Mouse (Mus musculus) erythroblast, embryonic 14.5 days (primary cell): ENCODE data around the gene Cryaa. TPM values are rescaled to one million over a fixed set of nuclear protein-coding genes. Genes with fewer than 3 reads are reported as not detected.
A peak's percentile ranks its signal among the peaks of the same experiment; 100 is the strongest.

Source experiments
- H3K27me3 ChIP-seq: 2 replicates; pipeline ENCODE4 v1.6.1; 2012; ENCODE audit warnings: inconsistent platforms; ENCODE audit not compliant: control insufficient read depth
- H3K36me3 ChIP-seq: 2 replicates; pipeline ENCODE4 v1.6.1; 2012; ENCODE audit warnings: mild to moderate bottlenecking, inconsistent platforms; ENCODE audit not compliant: control insufficient read depth
- H3K4me1 ChIP-seq: 2 replicates; pipeline ENCODE4 v1.6.1; 2012; ENCODE audit warnings: inconsistent platforms; ENCODE audit not compliant: control insufficient read depth
- H3K4me3 ChIP-seq: replicated peaks from 2 replicates; pipeline ENCODE3; 2012; ENCODE audit warnings: moderate library complexity, mild to moderate bottlenecking, inconsistent platforms
- H3K9me3 ChIP-seq: 2 replicates; pipeline ENCODE4 v1.6.1; 2012; ENCODE audit warnings: low read length, inconsistent platforms, mixed read lengths; ENCODE audit not compliant: control insufficient read depth
- GATA1 ChIP-seq: IDR thresholded peaks from 2 replicates; pipeline ENCODE4 v1.6.1; 2012; ENCODE audit warnings: low read length, inconsistent platforms, mixed read lengths
- TAL1 ChIP-seq: IDR thresholded peaks from 3 replicates; pipeline ENCODE4 v1.6.1; 2012; ENCODE audit warnings: low read length, inconsistent platforms, mixed read lengths
- polyA plus RNA-seq: library from polyadenylated mRNA; stranded (reverse); fragments of >175 nt; gene quantifications from 2 replicates; pipeline ENCODE4 v1.2.3, GENCODE M21; 2012

Gene Cryaa
- polyA plus RNA-seq, 1 experiment = not detected

DNA sequence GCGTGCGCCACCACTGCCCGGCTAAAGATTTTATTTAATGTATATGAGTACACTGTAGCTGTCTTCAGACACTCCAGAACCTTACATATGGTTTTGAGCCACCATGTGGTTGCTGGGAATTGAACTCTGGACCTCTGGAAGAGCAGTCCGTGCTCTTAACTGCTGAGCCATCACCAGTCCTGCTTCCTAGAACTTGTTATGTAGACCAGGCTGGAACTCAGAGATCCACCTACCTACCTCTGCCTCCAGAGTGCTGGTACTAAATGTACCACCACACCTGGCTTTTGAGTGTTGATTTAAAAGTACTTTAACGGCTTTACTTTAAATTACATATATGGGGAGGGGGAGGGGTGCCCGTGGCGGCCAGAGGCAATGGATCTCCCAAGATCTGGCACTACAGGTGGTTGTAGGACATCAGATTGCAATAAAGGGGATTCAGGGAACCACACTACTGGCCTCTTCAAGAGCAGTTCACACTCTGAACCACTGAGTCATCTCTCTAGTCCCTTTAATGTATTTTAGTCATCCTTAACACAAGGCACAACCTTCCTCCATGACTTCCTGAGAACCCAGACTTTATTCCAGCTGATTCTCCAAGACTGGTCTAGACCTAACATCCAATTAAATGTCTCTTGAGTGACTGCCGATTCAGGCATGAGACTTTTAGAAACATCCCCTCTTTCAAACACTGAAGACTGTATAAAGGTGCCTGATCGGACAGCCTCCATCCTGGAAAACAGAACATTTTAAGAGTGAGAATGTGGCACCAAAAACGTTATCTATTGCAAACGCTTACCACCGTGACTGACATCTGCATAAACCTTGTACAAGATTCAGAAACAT lies 20.2 kb upstream of the Cryaa start:
- Histone ChIP-seq H3K4me1 (peaks cover 51% of the 10 kb centered on the region), H3K36me3 (peaks cover 51% of the 10 kb centered on the region), H3K4me3 (peak overlapping the region; percentile 88), H3K9me3 (no peaks in the 10 kb centered on the region), H3K27me3 (peaks cover 4% of the 10 kb centered on the region; the same call in 1 of the 2 replicates)
- TF ChIP-seq TAL1 (no peak), GATA1 (no peak)

DNA sequence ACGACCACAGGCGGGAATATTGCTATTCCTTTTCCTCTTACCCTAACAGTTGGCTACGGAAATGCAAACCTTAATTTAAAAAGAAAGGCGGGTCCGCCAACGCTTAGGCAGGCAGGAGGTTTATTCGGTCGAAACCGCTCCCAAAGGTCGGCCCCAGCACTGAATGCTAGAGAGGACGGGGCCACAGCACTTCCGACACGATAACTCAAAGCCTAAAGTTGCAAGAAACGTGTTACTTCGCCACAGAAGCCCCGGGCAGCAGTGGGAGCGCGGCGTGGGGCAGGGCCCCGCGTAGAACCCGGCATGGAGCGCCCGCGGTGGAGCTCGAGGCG lies 19.5 kb upstream of the Cryaa start:
- Histone ChIP-seq H3K9me3 (peaks cover 2% of the 10 kb centered on the region; the same call in 1 of the 2 replicates), H3K4me1 (peaks cover 51% of the 10 kb centered on the region)
- TF ChIP-seq TAL1 (no peak), GATA1 (no peak)

DNA sequence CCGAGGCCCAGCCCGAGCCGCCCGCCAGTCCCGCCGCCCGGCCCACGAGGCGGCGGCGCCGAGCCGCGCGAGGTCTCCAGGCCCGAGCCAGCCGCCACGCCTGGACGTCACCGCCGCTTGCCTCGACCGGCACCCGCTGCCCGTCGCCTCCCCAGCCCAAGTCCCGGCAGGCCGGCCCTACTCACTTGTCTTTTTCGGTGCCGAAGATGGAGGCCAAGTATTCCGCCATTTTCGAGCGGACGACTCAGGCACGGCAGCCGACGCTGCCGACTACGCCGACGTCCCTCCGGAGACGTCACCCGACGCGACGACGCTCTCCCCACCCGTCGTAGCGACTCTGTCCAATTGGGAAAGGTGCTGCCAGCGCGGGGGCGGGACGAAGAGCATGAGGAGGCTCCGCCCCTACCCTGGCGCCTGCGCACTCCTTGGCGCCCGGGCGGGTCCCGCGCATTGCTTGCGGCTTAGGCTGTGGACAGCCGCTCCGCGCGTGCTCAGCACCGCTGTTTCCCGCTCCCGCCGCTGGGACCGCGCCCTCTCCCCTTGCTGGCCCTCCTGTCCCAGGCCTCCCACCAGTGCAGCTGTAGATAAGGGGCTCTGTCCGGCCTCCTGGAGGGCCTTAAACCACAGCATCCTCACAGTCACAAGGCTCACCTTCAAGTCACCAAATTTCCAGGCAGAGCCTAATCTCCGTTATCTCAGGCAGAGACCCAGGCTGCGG lies 19.0 kb upstream of the Cryaa start, which contains the start of gene U2af1:
Gene U2af1, minus strand, starts transcription at position 425 of the 718 bp plus-strand sequence.
- Histone ChIP-seq H3K4me3 (peak within 1 kb of the TSS; percentile 88), H3K9me3 (peaks cover 2% of the 10 kb centered on the region; the same call in 1 of the 2 replicates), H3K36me3 (peaks cover 38% of the 10 kb centered on the region), H3K27me3 (peaks cover 4% of the 10 kb centered on the region; the same call in 1 of the 2 replicates), H3K4me1 (peaks cover 46% of the 10 kb centered on the region)
- TF ChIP-seq GATA1 (peak; percentile 62), TAL1 (no peak)

More for the DNA sequence above, 19.5 kb upstream of the Cryaa start:
- Histone ChIP-seq H3K4me3 (peak overlapping the region; percentile 88), H3K36me3 (peaks cover 43% of the 10 kb centered on the region), H3K27me3 (peaks cover 4% of the 10 kb centered on the region; the same call in 1 of the 2 replicates)

DNA sequence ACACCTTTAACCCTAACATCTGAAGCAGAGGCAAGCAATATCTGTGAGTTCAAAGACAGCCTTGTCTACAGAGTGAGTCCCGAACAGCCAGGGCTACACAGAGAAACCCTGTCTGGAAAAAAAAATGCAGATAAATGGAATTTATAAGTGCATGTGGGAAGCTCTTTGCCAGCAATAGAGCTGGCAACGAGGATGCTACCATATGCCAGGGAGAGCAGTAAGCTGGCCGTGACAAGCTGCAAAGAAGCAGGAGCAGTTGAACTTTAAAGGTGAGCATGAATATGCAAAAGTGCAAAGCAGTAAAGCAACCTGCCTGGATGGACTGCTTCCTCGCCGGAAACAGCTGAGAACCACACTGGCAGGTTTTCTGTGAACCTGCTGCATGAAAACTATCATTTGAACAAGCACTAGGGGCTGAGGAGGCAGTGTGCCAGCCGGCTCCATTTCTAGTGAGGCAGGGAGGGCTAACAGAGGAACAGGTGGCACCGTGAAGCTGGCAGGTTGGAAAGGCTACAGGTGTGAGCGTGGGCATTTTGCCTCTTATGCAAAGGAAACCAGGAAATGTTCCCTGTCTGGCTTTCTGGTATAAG lies 16.9 kb upstream of the Cryaa start:
- peaks cover 4% of the 10 kb centered on the region; the same call in 1 of the 2 replicates for H3K27me3 ChIP-seq
- H3K4me3 ChIP-seq = no peak overlapping the region
- H3K9me3 ChIP-seq = peaks cover 2% of the 10 kb centered on the region; the same call in 1 of the 2 replicates
- TF ChIP-seq TAL1 = no peak
- TF ChIP-seq GATA1 = no peak
- peaks cover 17% of the 10 kb centered on the region for H3K36me3 ChIP-seq
- H3K4me1 ChIP-seq = peaks cover 40% of the 10 kb centered on the region

DNA sequence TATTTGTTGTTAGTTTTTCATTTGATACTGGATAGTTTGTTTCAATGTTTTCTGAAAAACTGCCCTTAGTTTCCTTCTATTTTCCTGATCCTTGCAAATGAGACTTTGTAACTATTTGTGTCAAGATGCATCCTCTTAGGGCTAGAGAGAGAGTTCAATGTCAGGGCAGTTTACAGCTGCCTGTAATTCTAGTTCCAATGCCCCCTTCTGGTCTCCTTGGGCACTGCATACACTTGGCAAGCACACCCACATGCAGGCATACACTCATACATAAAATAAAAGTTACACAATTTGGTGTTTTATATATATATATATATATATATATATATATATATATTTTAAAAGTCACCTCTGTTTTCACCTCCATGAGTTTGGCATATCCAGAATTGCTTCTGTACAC lies 14.8 kb upstream of the Cryaa start:
- Histone ChIP-seq H3K4me1 (peaks cover 22% of the 10 kb centered on the region), H3K4me3 (no peak overlapping the region), H3K27me3 (peaks cover 9% of the 10 kb centered on the region), H3K36me3 (no peaks in the 10 kb centered on the region), H3K9me3 (peaks cover 2% of the 10 kb centered on the region; the same call in 1 of the 2 replicates)
- TF ChIP-seq TAL1 = no peak
- TF ChIP-seq GATA1 = no peak

DNA sequence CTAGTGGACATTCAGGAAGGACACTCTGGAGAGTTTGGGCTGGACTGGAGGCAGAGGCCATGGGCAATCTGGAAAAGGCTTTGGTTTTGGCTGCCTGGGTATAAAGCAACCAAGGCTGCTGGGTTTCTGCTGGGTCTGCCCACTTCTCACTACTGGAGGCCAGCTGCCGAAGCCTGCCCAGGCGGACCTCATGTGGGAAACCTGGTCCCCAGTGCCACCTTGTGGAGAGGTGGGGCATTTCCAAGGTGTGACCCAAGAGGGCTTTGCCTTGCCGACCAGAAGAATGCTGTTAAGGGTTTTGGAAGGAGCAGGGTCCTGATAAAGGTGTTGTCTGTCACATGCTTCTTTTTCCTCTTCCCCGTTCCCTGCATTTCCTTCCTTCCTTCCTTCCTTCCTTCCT lies 12.8 kb upstream of the Cryaa start:
- H3K4me3 ChIP-seq = no peak overlapping the region
- peaks cover 2% of the 10 kb centered on the region; the same call in 1 of the 2 replicates for H3K9me3 ChIP-seq
- no peak for TF ChIP-seq TAL1
- TF ChIP-seq GATA1 = no peak
- H3K36me3 ChIP-seq = no peaks in the 10 kb centered on the region
- peaks cover 11% of the 10 kb centered on the region for H3K4me1 ChIP-seq
- H3K27me3 ChIP-seq = peaks cover 9% of the 10 kb centered on the region

DNA sequence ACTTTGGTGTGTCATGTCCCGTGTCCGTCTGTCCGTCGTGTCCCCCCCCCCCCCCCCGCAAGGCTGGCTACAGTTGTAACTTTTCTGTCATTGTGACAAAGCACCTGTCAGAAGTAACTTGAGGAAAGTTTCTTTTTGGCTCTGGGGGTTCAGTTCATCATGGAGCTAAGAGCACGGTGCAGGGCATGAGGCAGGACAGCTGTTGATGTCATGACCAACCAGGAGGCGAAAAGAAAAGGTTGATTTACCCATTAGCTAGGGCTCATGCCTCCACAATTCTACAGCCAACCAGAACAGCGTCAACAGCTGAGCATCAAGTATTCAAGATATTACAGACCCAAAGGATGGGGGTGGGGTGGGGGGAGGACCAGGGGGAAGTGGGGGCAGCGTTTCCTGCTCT lies 9.3 kb upstream of the Cryaa start:
- H3K36me3 ChIP-seq = no peaks in the 10 kb centered on the region
- H3K27me3 ChIP-seq = peaks cover 8% of the 10 kb centered on the region
- H3K4me3 ChIP-seq = no peak overlapping the region
- peaks cover 2% of the 10 kb centered on the region for H3K4me1 ChIP-seq
- TF ChIP-seq TAL1 (no peak), GATA1 (no peak)
- no peaks in the 10 kb centered on the region for H3K9me3 ChIP-seq

DNA sequence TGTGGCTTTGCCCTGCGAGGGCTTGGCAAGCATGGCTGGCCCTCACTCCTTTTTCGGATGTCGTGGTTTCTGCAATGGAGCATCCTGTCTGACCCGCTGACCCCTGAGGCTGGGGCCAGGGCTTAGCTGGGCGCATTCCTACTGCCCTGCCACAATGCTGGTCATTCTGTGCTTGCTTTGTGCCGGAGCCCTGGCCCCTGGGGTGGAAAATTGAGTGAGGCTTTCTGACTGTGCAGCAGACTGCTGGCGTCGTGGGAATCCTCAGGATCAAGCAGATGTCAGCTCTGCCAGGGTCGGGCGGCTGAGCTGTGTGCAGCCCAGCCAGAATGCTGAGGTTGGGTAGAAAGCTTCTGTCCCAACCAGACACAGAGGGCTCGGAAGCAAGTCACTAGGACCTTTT lies 7.4 kb upstream of the Cryaa start:
- Histone ChIP-seq H3K27me3 (peaks cover 8% of the 10 kb centered on the region), H3K4me1 (no peaks in the 10 kb centered on the region), H3K4me3 (no peak overlapping the region), H3K9me3 (no peaks in the 10 kb centered on the region), H3K36me3 (no peaks in the 10 kb centered on the region)
- TF ChIP-seq TAL1 (no peak), GATA1 (no peak)

DNA sequence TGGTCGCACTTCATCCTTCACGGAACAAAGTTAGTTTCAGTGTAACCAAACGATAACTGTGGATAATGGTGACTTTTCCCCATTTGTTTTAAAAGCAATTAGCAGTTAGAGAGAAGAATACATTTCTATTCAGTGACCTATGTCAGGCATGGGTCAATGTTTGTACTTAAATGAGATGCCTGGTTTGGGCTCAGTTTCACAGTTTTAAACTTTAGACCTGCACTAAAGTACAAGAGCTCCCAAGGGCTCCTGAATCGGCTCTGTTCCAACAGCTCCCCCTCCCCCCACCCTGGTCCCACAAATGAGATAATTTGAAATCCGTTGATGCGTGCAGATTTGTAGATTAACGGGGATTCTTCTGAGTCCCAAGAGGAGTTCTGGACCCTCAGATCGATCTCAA lies 5.9 kb upstream of the Cryaa start:
- TF ChIP-seq GATA1 = no peak
- no peak for TF ChIP-seq TAL1
- Histone ChIP-seq H3K4me3 (no peak overlapping the region), H3K9me3 (no peaks in the 10 kb centered on the region), H3K27me3 (peaks cover 8% of the 10 kb centered on the region), H3K4me1 (no peaks in the 10 kb centered on the region), H3K36me3 (no peaks in the 10 kb centered on the region)
